Mouse (Mus musculus) kidney, adult 18-20 months (tissue): ENCODE results near the gene Hoxc6.

Experiments
- DNase-seq: peaks from one replicate; pipeline ENCODE4 v3.0.0; 2021

The Hoxc6 gene

DNA sequence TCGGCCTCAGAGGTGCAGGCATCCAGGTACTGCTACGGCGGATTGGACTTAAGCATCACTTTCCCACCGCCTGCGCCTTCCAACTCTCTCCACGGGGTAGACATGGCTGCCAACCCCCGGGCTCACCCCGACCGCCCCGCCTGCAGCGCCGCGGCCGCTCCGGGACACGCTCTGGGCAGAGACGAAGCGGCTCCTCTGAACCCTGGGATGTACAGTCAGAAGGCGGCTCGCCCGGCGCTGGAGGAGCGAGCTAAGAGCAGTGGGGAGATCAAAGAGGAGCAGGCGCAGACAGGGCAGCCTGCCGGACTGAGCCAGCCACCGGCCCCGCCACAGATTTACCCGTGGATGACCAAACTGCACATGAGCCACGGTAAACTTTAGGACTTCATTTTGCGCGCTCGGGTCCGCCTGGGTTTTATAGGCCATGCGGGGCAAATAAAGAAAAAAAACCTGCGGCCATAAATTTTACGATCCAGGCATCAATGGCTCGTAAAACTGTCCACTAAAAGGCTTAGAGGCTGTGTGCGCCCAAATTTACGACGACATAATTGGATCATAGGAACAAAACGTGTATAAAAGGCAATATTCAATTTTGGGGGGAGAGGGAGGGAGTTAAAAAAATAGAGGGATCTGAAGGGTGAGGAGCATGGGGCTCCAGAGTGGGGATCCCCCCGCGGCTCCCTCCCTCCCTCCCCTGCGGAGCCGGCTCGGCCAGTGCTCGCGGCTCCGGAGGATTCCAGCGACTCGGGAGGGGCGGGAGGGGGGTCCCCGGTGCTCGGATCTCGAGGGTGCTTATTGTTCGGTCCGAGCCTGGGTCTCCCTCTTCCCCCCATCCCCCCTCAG lies 16.3 kb downstream of the Hoxc6 start:
- peak; percentile 70 for DNase-seq

GRCm38 (mm10) chr15:103015009-103015399 lies 16.9 kb downstream of the Hoxc6 start:
- peak; percentile 30 for DNase-seq

GRCm38 (mm10) chr15:103015406-103016166 lies 17.5 kb downstream of the Hoxc6 start:
- DNase-seq = peak; percentile 8

GRCm38 (mm10) chr15:103018636-103019035 lies 20.6 kb downstream of the Hoxc6 start, which contains the start of gene Hoxc4:
Gene Hoxc4, plus strand, starts transcription at chr15:103018934.
- DNase-seq = no peak

DNA sequence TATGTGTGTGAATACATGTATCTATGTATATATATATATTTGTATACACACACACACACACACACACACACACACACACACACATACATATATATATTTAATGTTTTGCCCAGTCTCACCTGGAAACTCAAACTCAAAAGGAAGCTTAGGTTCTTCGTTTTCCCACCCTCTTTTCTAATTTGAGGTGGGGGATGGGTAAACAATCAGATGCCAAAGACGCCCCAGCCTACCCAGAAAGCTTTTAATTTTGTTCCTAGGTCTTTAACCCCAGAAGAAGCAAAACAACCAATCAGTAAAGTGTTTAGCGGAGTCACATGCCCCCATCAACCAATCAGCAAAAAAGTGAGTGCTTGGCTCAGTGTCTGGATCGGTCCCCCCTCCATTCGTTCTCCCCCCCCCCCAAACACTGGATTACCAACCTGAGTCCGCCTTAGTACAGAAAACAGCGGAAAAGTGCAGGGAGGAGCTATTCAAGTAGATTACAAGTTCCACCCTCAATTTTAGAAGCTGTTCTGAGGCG lies 22.9 kb downstream of the Hoxc6 start:
- DNase-seq = no peak

DNA sequence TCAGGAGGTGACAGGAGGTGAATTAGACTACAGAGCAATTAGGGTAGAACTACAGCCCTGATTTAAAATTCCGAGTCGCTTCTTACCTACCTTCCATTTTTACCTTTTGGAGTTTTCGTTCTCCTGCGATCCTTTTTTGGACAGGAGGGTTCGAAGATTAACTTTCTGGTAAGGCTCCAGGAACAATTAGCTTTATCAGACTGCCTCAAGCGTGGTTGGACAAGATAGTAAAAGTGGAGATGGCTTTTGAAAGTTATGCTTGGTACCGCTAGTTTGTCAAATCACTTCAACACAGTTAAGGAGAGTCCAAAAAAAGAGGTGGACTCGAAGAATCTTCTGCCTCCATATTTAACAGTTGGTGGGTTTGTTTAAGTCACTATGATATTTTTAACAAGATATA lies 23.5 kb downstream of the Hoxc6 start:
- no peak for DNase-seq

DNA sequence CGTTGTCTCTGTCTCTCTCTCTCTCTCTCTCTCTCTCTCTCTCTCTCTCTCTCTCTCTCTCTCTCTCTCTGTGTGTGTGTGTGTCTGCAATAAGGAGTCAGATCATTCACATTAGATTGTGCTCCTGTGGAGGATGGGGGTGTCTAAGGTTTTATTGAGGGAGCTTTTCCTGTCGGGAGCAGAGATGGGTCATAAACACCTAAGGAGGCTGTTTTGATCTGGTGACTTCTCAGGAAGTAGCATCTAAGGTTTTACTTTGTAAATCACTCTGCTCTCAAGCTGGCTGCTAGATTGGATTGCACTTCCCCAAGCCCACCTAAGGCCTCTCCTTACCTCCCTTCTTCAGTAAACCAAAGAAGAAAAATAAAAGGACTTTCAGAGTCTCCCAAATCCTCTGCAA lies 26.1 kb downstream of the Hoxc6 start:
- no peak for DNase-seq

GRCm38 (mm10) chr15:103027266-103028235 lies 29.5 kb downstream of the Hoxc6 start:
- no peak for DNase-seq

GRCm38 (mm10) chr15:103028916-103029512 lies 31.0 kb downstream of the Hoxc6 start:
- DNase-seq = no peak

DNA sequence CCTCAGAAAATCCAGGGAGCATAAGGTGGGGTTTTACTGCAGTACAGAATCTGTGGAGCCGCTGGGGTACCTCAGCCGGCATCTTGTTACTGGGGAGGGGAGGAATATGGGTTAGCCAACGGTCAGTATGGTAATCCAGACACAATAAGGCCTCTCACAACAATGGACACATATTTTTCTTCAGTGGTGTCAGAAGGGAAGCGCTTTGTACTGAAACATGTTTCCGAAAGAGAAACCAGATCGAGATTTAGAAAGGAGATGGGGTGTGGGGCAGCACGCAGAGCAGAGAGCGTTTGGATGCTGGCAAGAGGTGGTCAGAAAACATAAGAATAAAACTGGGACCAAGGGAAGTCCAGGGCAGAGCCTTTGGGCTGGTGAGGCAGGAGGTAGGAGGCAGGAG lies 32.1 kb downstream of the Hoxc6 start:
- no peak for DNase-seq

GRCm38 (mm10) chr15:103032167-103032566 lies 34.1 kb downstream of the Hoxc6 start:
- DNase-seq = no peak

- no peak for DNase-seq
Observed at GRCm38 (mm10) chr15:103032646-103033575, 34.9 kb downstream of the Hoxc6 start.

DNA sequence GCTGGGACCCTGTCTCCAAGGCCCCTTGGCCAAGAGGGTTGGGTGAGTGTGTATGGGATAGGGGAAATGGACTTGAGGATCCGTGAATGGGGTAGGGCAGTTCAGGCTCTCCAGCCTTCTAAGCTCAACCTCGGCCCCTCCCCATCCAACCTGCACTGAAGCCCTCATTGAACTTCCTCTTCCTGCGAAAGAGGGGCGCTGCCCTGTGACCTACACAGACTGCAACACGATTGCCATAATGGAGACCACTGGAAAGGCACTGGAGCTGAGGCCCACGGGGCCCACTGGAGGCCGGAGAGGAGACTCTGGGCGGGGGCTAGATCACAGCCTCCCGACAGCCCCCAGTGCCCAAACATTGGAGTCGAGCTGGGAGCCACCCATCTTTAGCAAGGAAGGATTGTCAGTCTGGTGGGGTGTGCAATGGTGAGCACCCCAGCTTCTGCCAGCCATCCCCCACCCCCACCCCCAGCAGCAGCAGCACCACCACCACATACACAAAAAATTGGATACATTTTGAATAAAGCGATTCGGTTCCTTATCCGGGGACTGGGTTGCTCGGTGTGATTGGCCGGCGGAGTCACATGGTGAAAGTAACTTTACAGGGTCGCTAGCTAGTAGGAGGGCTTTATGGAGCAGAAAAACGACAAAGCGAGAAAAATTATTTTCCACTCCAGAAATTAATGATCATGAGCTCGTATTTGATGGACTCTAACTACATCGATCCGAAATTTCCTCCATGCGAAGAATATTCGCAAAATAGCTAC lies 36.2 kb downstream of the Hoxc6 start:
- DNase-seq = no peak

DNA sequence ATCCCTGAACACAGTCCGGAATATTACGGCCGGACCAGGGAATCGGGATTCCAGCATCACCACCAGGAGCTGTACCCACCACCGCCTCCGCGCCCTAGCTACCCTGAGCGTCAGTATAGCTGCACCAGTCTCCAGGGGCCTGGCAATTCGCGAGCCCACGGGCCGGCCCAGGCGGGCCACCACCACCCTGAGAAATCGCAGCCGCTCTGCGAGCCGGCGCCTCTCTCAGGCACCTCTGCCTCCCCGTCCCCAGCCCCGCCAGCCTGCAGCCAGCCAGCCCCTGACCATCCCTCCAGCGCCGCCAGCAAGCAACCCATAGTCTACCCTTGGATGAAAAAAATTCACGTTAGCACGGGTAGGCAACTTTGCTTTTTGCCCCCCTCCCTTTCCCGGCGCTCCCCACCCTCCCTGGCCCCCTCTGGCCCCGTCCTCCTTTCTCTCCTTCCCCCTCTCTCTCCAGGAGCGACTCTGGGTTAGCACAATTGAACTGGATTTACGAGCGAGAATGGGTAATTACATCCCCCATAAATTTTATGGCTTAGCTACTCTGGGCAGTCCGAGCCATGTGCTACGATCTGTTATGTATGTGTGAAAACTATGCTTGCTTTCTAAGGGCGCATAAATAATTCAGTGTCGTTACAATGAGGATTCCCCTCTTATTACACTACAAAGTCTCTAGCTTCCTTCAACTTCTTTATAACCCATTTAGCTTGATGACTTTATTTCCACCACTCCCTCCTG lies 36.9 kb downstream of the Hoxc6 start:
- no peak for DNase-seq

DNA sequence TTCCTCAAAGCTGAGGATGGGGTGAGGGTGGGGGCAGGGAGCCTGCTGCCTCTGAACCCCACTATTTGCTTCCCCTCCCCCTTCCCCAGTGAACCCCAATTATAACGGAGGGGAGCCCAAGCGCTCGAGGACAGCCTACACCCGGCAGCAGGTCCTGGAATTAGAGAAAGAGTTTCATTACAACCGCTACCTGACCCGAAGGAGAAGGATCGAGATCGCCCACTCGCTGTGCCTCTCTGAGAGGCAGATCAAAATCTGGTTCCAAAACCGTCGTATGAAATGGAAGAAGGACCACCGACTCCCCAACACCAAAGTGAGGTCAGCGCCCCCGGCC lies 37.5 kb downstream of the Hoxc6 start:
- no peak for DNase-seq

- no peak for DNase-seq
Observed at GRCm38 (mm10) chr15:103037579-103037978, 39.5 kb downstream of the Hoxc6 start.

GRCm38 (mm10) chr15:103038701-103039480 lies 40.8 kb downstream of the Hoxc6 start:
- DNase-seq = no peak

- no peak for DNase-seq
Observed at GRCm38 (mm10) chr15:103039609-103040008, 41.6 kb downstream of the Hoxc6 start.

GRCm38 (mm10) chr15:103040601-103041000 lies 42.5 kb downstream of the Hoxc6 start:
- DNase-seq = no peak
